22 mouse cellular contexts compared by ENCODE assay signal in the genomic region with DNA sequence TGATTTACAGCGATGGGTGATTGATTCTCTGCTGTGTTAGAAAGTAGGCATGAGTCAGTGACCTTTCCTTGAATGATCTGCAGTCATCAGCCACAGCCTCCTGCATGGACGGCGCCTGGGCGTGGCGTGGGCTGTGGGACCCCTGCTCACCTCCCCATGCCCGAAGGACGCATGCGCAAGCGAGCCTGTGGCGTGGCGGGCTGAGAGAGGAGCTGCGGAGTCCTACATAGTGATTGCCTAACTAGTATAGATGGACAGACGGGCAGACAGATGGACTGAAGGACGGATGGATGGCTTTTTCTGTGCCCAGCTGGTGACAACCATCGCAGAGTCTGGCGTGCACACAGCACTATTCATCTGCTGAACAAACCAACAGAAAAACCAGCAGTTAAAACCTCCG.
DNase-seq lines count a peak whose midpoint lies in the region; ATAC-seq lines count a peak whose summit lies in the region.
"Had no signal": no experiment of that assay in that cellular context is flagged by ENCODE, and none has a peak within 500 bp of the region (broad histone marks: within the 10 kb centered on the region; RNA-seq: fewer than 3 reads in every experiment).

No protein-coding gene starts in this region.

- no peaks in the 10 kb centered on the region; the same call in 1 of the 2 replicates for H3K4me1 ChIP-seq in hindbrain, embryonic 16.5 days (ENCODE audit: control insufficient read depth, insufficient read depth, low read depth, low read length)
- peaks cover 14% of the 10 kb centered on the region for H3K4me1 ChIP-seq in midbrain, embryonic 13.5 days (replicated peaks)
- H3K4me1 ChIP-seq: liver, embryonic 15.5 days had no signal

- H3K4me3 ChIP-seq in hindbrain, embryonic 16.5 days (ENCODE audit: low read length), result no peak overlapping the region
- H3K4me3 ChIP-seq in midbrain, embryonic 13.5 days (replicated peaks), result no peak overlapping the region
- H3K4me3 ChIP-seq: embryonic facial prominence, embryonic 15.5 days; heart, embryonic 10.5 days; limb, embryonic 13.5 days; liver, embryonic 15.5 days; midbrain, embryonic 12.5 days had no signal

- 82% methylated on average over 17 of the region's 17 CpGs for WGBS in hindbrain, embryonic 16.5 days
- WGBS in midbrain, embryonic 13.5 days, result 90% methylated on average over 17 of the region's 17 CpGs

- no peak overlapping the region for H3K27ac ChIP-seq in hindbrain, embryonic 16.5 days (ENCODE audit: low read depth, low read length)
- H3K27ac ChIP-seq in midbrain, embryonic 13.5 days, result no peak overlapping the region
- H3K27ac ChIP-seq: embryonic facial prominence, embryonic 15.5 days; heart, embryonic 10.5 days; hindbrain, embryonic 14.5 days; limb, embryonic 13.5 days; liver, embryonic 15.5 days; macrophage; midbrain, embryonic 12.5 days had no signal

- no peak overlapping the region for H3K9ac ChIP-seq in hindbrain, embryonic 16.5 days (ENCODE audit: low read depth, low read length)
- no peak overlapping the region for H3K9ac ChIP-seq in midbrain, embryonic 13.5 days (replicated peaks)
- H3K9ac ChIP-seq: embryonic facial prominence, embryonic 15.5 days; hindbrain, embryonic 14.5 days; limb, embryonic 13.5 days; liver, embryonic 15.5 days; midbrain, embryonic 12.5 days had no signal

- H3K4me2 ChIP-seq in hindbrain, embryonic 16.5 days (ENCODE audit: low read length), result no peak overlapping the region
- H3K4me2 ChIP-seq in midbrain, embryonic 13.5 days (replicated peaks), result no peak overlapping the region
- H3K4me2 ChIP-seq: embryonic facial prominence, embryonic 15.5 days; hindbrain, embryonic 14.5 days; limb, embryonic 13.5 days; liver, embryonic 15.5 days; midbrain, embryonic 12.5 days had no signal

- no peak for ATAC-seq in hindbrain, embryonic 16.5 days
- no peak for ATAC-seq in midbrain, embryonic 13.5 days
- no peak for ATAC-seq in granulocyte monocyte progenitor cell, adult 5-6 weeks (replicated peaks; ENCODE audit: poor library complexity, severe bottlenecking)

- H3K27me3 ChIP-seq in hindbrain, embryonic 16.5 days (replicated peaks; ENCODE audit: control insufficient read depth, insufficient read depth, low read length), result no peaks in the 10 kb centered on the region
- H3K27me3 ChIP-seq in midbrain, embryonic 13.5 days, result no peaks in the 10 kb centered on the region; the same call in 1 of the 2 replicates

- DNase-seq in right cerebral cortex, postnatal 10 days (ENCODE audit: low spot score in 2 of 2), result peak; percentile 54 to 58
- no peak for DNase-seq in right cerebral cortex, adult 18-20 months
- DNase-seq in brain, adult 2 months (ENCODE audit: low read depth, low spot score), result peak; percentile 20
- DNase-seq in layer of hippocampus, postnatal 10 days (ENCODE audit: low spot score in 2 of 2), result peak; percentile 54 to 61
- DNase-seq in thymus, postnatal 0 days (ENCODE audit: low spot score), result no peak
- DNase-seq: cerebellum, adult 9-11 months; embryo, embryonic 11 days; gastrocnemius, postnatal 25 days; heart, postnatal 10 days; kidney, adult 8-10 months; kidney, postnatal 4 days; thymus, postnatal 25 days had no signal

- H3K9me3 ChIP-seq in hindbrain, embryonic 16.5 days (ENCODE audit: control insufficient read depth, low read length), result no peaks in the 10 kb centered on the region
- no peaks in the 10 kb centered on the region for H3K9me3 ChIP-seq in midbrain, embryonic 13.5 days
- H3K9me3 ChIP-seq: embryonic facial prominence, embryonic 15.5 days; heart, embryonic 10.5 days; liver, embryonic 15.5 days; midbrain, embryonic 12.5 days had no signal

- no peaks in the 10 kb centered on the region for H3K36me3 ChIP-seq in hindbrain, embryonic 16.5 days (ENCODE audit: control insufficient read depth, insufficient read depth, low read length)
- H3K36me3 ChIP-seq in midbrain, embryonic 13.5 days, result no peaks in the 10 kb centered on the region
- H3K36me3 ChIP-seq: embryonic facial prominence, embryonic 15.5 days; heart, embryonic 10.5 days; limb, embryonic 13.5 days; liver, embryonic 15.5 days; midbrain, embryonic 12.5 days had no signal

Comparison
In these comparisons a context has a peak if more than half of its experiments do, and no peak if none do; other contexts are left out.
1. DNase-seq: peak in right cerebral cortex, postnatal 10 days (2 of 2), brain, adult 2 months (single experiment) and layer of hippocampus, postnatal 10 days (2 of 2); none in right cerebral cortex, adult 18-20 months (single experiment) and thymus, postnatal 0 days (single experiment).